In the genomic region with DNA sequence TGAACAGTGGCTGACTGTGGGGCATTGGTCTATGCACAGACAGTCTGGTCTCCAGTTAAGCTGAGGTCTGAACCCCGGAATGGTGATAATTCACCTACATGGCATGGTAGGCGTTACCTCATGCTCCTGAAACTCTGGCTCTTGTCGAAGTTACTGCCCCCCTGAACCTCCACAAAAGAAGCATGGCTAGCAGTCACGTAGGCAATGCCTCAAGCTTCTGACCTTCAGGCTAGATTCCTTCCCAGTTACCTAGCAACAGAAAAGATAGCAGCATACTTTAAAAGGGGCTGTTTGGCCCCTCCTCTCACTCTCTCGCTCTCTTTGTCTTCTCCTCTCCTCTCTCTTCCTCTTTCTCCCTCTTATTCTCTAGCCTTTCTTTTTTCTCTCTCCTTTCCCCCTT, we compare ENCODE assay signal across 18 mouse cellular contexts.
DNase-seq lines count a peak whose midpoint lies in the region; ATAC-seq and TF ChIP-seq lines count a peak whose summit lies in the region.
"Had no signal": no experiment of that assay in that cellular context is flagged by ENCODE, and none has a peak within 500 bp of the region (broad histone marks: within the 10 kb centered on the region; RNA-seq: fewer than 3 reads in every experiment).

No protein-coding gene starts in this region.

- H3K9ac ChIP-seq in embryonic facial prominence, embryonic 11.5 days (replicated peaks; ENCODE audit: low read length): no peak overlapping the region
- no peak overlapping the region for H3K9ac ChIP-seq in heart, embryonic 16.5 days (ENCODE audit: low read length)
- H3K9ac ChIP-seq in midbrain, postnatal 0 days (replicated peaks; ENCODE audit: low read length, poor library complexity, severe bottlenecking): no peak overlapping the region
- H3K9ac ChIP-seq: embryonic facial prominence, embryonic 13.5 days; midbrain, embryonic 12.5 days had no signal

- no peaks in the 10 kb centered on the region for H3K9me3 ChIP-seq in embryonic facial prominence, embryonic 11.5 days (replicated peaks; ENCODE audit: control insufficient read depth, low read length)
- H3K9me3 ChIP-seq in embryonic facial prominence, embryonic 10.5 days: no peaks in the 10 kb centered on the region
- no peaks in the 10 kb centered on the region for H3K9me3 ChIP-seq in heart, embryonic 16.5 days (replicated peaks; ENCODE audit: control insufficient read depth, low read length)
- H3K9me3 ChIP-seq in midbrain, embryonic 10.5 days (replicated peaks): no peaks in the 10 kb centered on the region
- no peaks in the 10 kb centered on the region for H3K9me3 ChIP-seq in midbrain, postnatal 0 days (ENCODE audit: low read length)
- H3K9me3 ChIP-seq: embryonic facial prominence, embryonic 13.5 days; midbrain, embryonic 12.5 days had no signal

- H3K4me1 ChIP-seq in embryonic facial prominence, embryonic 11.5 days (ENCODE audit: control insufficient read depth, insufficient read depth, low read length): no peaks in the 10 kb centered on the region
- peaks cover 20% of the 10 kb centered on the region for H3K4me1 ChIP-seq in embryonic facial prominence, embryonic 10.5 days
- peaks cover 27% of the 10 kb centered on the region for H3K4me1 ChIP-seq in heart, embryonic 16.5 days (ENCODE audit: control insufficient read depth, insufficient read depth, low read length)
- peaks cover 24% of the 10 kb centered on the region for H3K4me1 ChIP-seq in midbrain, embryonic 10.5 days
- H3K4me1 ChIP-seq in midbrain, postnatal 0 days (ENCODE audit: insufficient read depth, low read length): no peaks in the 10 kb centered on the region

- TF ChIP-seq CTCF in midbrain, postnatal 0 days (IDR thresholded peaks at IDR 0.05): no peak

- H3K27ac ChIP-seq in embryonic facial prominence, embryonic 11.5 days (replicated peaks; ENCODE audit: low read depth, low read length): no peak overlapping the region
- no peak overlapping the region for H3K27ac ChIP-seq in embryonic facial prominence, embryonic 10.5 days (replicated peaks)
- peak overlapping the region; percentile 36; the same call in 1 of the 2 replicates for H3K27ac ChIP-seq in heart, embryonic 16.5 days (ENCODE audit: low read length)
- peak overlapping the region; percentile 68; the same call in 1 of the 2 replicates for H3K27ac ChIP-seq in midbrain, embryonic 10.5 days (replicated peaks)
- H3K27ac ChIP-seq in midbrain, postnatal 0 days (ENCODE audit: low read depth, low read length): no peak overlapping the region
- H3K27ac ChIP-seq: embryonic facial prominence, embryonic 13.5 days; midbrain, embryonic 12.5 days had no signal

- 65% methylated on average over 5 of the region's 5 CpGs for WGBS in embryonic facial prominence, embryonic 11.5 days
- 66% methylated on average over 5 of the region's 5 CpGs for WGBS in embryonic facial prominence, embryonic 10.5 days
- 31% methylated on average over 5 of the region's 5 CpGs for WGBS in heart, embryonic 16.5 days
- WGBS in midbrain, embryonic 10.5 days: 53% methylated on average over 5 of the region's 5 CpGs
- WGBS in midbrain, postnatal 0 days: 47% methylated on average over 5 of the region's 5 CpGs

- H3K4me2 ChIP-seq in embryonic facial prominence, embryonic 11.5 days (ENCODE audit: low read depth, low read length): no peak overlapping the region
- H3K4me2 ChIP-seq in heart, embryonic 16.5 days (ENCODE audit: low read depth, low read length): peak overlapping the region; percentile 10; the same call in 1 of the 2 replicates
- no peak overlapping the region for H3K4me2 ChIP-seq in midbrain, postnatal 0 days (ENCODE audit: low read depth, low read length, poor library complexity, severe bottlenecking)
- H3K4me2 ChIP-seq: embryonic facial prominence, embryonic 13.5 days; midbrain, embryonic 12.5 days had no signal

- H3K4me3 ChIP-seq in embryonic facial prominence, embryonic 11.5 days (ENCODE audit: low read depth, low read length): no peak overlapping the region
- no peak overlapping the region for H3K4me3 ChIP-seq in embryonic facial prominence, embryonic 10.5 days
- H3K4me3 ChIP-seq in heart, embryonic 16.5 days (ENCODE audit: low read length): no peak overlapping the region
- H3K4me3 ChIP-seq in midbrain, embryonic 10.5 days: no peak overlapping the region
- no peak overlapping the region for H3K4me3 ChIP-seq in midbrain, postnatal 0 days (ENCODE audit: low read depth, low read length)
- H3K4me3 ChIP-seq: embryonic facial prominence, embryonic 13.5 days; midbrain, embryonic 12.5 days had no signal

- no peak for ATAC-seq in embryonic facial prominence, embryonic 11.5 days (replicated peaks; ENCODE audit: insufficient number of reproducible peaks, low FRiP score, low TSS enrichment, low read depth)
- ATAC-seq in heart, embryonic 16.5 days (replicated peaks; ENCODE audit: extremely low read depth, insufficient read depth, low FRiP score): no peak
- no peak for ATAC-seq in midbrain, postnatal 0 days (ENCODE audit: low FRiP score)
- ATAC-seq: Patski had no signal

- H3K27me3 ChIP-seq in embryonic facial prominence, embryonic 11.5 days (ENCODE audit: control insufficient read depth, insufficient read depth, low read length): no peaks in the 10 kb centered on the region
- peaks cover 6% of the 10 kb centered on the region; the same call in 1 of the 2 replicates for H3K27me3 ChIP-seq in embryonic facial prominence, embryonic 10.5 days (replicated peaks; ENCODE audit: low read depth, poor library complexity, severe bottlenecking)
- no peaks in the 10 kb centered on the region for H3K27me3 ChIP-seq in heart, embryonic 16.5 days (ENCODE audit: control insufficient read depth, insufficient read depth, low read length)
- H3K27me3 ChIP-seq in midbrain, embryonic 10.5 days (ENCODE audit: low read depth, poor library complexity, severe bottlenecking): no peaks in the 10 kb centered on the region
- H3K27me3 ChIP-seq in midbrain, postnatal 0 days (ENCODE audit: insufficient read depth, low read length): no peaks in the 10 kb centered on the region
- H3K27me3 ChIP-seq: embryonic facial prominence, embryonic 13.5 days; midbrain, embryonic 12.5 days; Patski had no signal

- DNase-seq in embryonic facial prominence, embryonic 11.5 days (ENCODE audit: low spot score): peak; percentile 9
- no peak for DNase-seq in embryonic facial prominence, embryonic 10.5 days (ENCODE audit: low spot score)
- no peak for DNase-seq in heart, adult 18-20 months
- no peak for DNase-seq in midbrain, embryonic 10.5 days (ENCODE audit: low spot score)
- no peak for DNase-seq in midbrain, postnatal 0 days (ENCODE audit: low spot score)
- DNase-seq in yolk sac, embryonic 10.5 days (ENCODE audit: low spot score): peak; percentile 36
- DNase-seq in urinary bladder, postnatal 25 days (ENCODE audit: low spot score): no peak
- DNase-seq: gastrocnemius, postnatal 25 days; heart, postnatal 10 days; kidney, postnatal 4 days; liver; lung, adult 18-20 months; right cerebral cortex, adult 18-20 months; thymus, postnatal 36 days had no signal

- no peaks in the 10 kb centered on the region for H3K36me3 ChIP-seq in embryonic facial prominence, embryonic 11.5 days (replicated peaks; ENCODE audit: control insufficient read depth, insufficient read depth, low read depth, low read length)
- no peaks in the 10 kb centered on the region for H3K36me3 ChIP-seq in embryonic facial prominence, embryonic 10.5 days (replicated peaks)
- H3K36me3 ChIP-seq in heart, embryonic 16.5 days (ENCODE audit: control insufficient read depth, insufficient read depth): no peaks in the 10 kb centered on the region
- no peaks in the 10 kb centered on the region for H3K36me3 ChIP-seq in midbrain, embryonic 10.5 days
- H3K36me3 ChIP-seq in midbrain, postnatal 0 days (ENCODE audit: insufficient read depth, low read length): no peaks in the 10 kb centered on the region
- H3K36me3 ChIP-seq: embryonic facial prominence, embryonic 13.5 days; midbrain, embryonic 12.5 days had no signal

Comparison
In these comparisons a context has a peak if more than half of its experiments do, and no peak if none do; other contexts are left out.
1. DNase-seq: peak in embryonic facial prominence, embryonic 11.5 days (single experiment) and yolk sac, embryonic 10.5 days (single experiment); none in embryonic facial prominence, embryonic 10.5 days (single experiment), heart, adult 18-20 months (0 of 2), midbrain, embryonic 10.5 days (single experiment), midbrain, postnatal 0 days (single experiment) and urinary bladder, postnatal 25 days (single experiment).
2. H3K27ac ChIP-seq: peak in heart, embryonic 16.5 days (single experiment) and midbrain, embryonic 10.5 days (single experiment); none in embryonic facial prominence, embryonic 11.5 days (single experiment), embryonic facial prominence, embryonic 10.5 days (single experiment) and midbrain, postnatal 0 days (single experiment).